Mouse (Mus musculus) embryonic facial prominence, embryonic 14.5 days (tissue): ENCODE results near the gene Cntn2. TPM values are rescaled to one million over a fixed set of nuclear protein-coding genes. Genes with fewer than 3 reads are reported as not detected.
A peak's percentile ranks its signal among the peaks of the same experiment; 100 is the strongest.

Experiments used
- ATAC-seq: fragments of 200-750 bp; cut with Nextera tagmentation; 2 replicates; pipeline ENCODE4 v1.8.0; 2017; ENCODE audit warnings: low read depth, moderate number of reproducible peaks, moderate TSS enrichment
- DNase-seq: peaks from one replicate; pipeline ENCODE4 v3.0.0-alpha.2; 2015; ENCODE audit warnings: low spot score
- H3K27ac ChIP-seq: fragments of 300-500 bp; sonication (generic); replicated peaks from 2 replicates; pipeline ENCODE4 v1.5.1; 2014; ENCODE audit warnings: low read depth, mild to moderate bottlenecking, low read length, moderate library complexity
- H3K27me3 ChIP-seq: fragments of 300-500 bp; sonication (generic); replicated peaks from 2 replicates; pipeline ENCODE4 v1.6.1; 2014; ENCODE audit warnings: low read length; ENCODE audit not compliant: control insufficient read depth, insufficient read depth
- H3K36me3 ChIP-seq: fragments of 300-500 bp; sonication (generic); 2 replicates; pipeline ENCODE4 v1.6.1; 2014; ENCODE audit warnings: low read length, mixed read lengths; ENCODE audit not compliant: control insufficient read depth, insufficient read depth
- H3K4me1 ChIP-seq: fragments of 300-500 bp; sonication (generic); 2 replicates; pipeline ENCODE4 v1.6.1; 2014; ENCODE audit warnings: antibody characterized with exemption, low read length; ENCODE audit not compliant: control insufficient read depth, insufficient read depth
- H3K4me2 ChIP-seq: fragments of 300-500 bp; sonication (generic); 2 replicates; pipeline ENCODE4 v1.6.1; 2014; ENCODE audit warnings: low read depth, mild to moderate bottlenecking, low read length, moderate library complexity, mixed read lengths
- H3K4me3 ChIP-seq: fragments of 300-500 bp; sonication (generic); 2 replicates; pipeline ENCODE4 v1.5.1; 2014; ENCODE audit warnings: low read depth, mild to moderate bottlenecking, low read length
- H3K9ac ChIP-seq: fragments of 300-500 bp; sonication (generic); 2 replicates; pipeline ENCODE4 v1.6.1; 2014; ENCODE audit warnings: low read depth, mild to moderate bottlenecking, low read length, moderate library complexity, mixed read lengths
- H3K9me3 ChIP-seq: fragments of 300-500 bp; sonication (generic); 2 replicates; pipeline ENCODE4 v1.6.1; 2016; ENCODE audit warnings: low read length; ENCODE audit not compliant: control insufficient read depth
- WGBS: fragments of 180-500 bp; shearing (Covaris S2); extraction: QIAGEN DNeasy Blood & Tissue Kit; methylation state at CpG from one replicate; pipeline ENCODE4 v1.1.7; 2014; 5-methylcytosine and 5-hydroxymethylcytosine counted together
- polyA plus RNA-seq: library from polyadenylated mRNA; unstranded; fragments of >200 nt; fragmentation: Nextera tagmentation; extraction: Ambion mirVana; gene quantifications from 2 replicates; pipeline ENCODE4 v1.2.1, GENCODE M21; 2014

Gene Cntn2
- polyA plus RNA-seq, 1 experiment from 2014 or later, result 3.6 TPM

GRCm38 (mm10) chr1:132540701-132541100 is 2.4 kb downstream of the Cntn2 start:
- ATAC-seq (no peak), DNase-seq (no peak)
- WGBS, result 53% methylated on average over 7 of the region's 7 CpGs
- Histone ChIP-seq H3K36me3 (no peaks in the 10 kb centered on the region), H3K4me2 (no peak overlapping the region), H3K27ac (no peak overlapping the region), H3K4me1 (peaks cover 11% of the 10 kb centered on the region; the same call in 1 of the 2 replicates), H3K9me3 (no peaks in the 10 kb centered on the region), H3K27me3 (peaks cover 54% of the 10 kb centered on the region), H3K4me3 (no peak overlapping the region), H3K9ac (no peak overlapping the region)

GRCm38 (mm10) chr1:132537736-132538135 is 5.3 kb downstream of the Cntn2 start:
- DNase-seq (no peak), ATAC-seq (no peak)
- Histone ChIP-seq H3K9me3 (no peaks in the 10 kb centered on the region), H3K9ac (no peak overlapping the region), H3K4me1 (peaks cover 20% of the 10 kb centered on the region), H3K27ac (no peak overlapping the region), H3K36me3 (no peaks in the 10 kb centered on the region), H3K4me2 (no peak overlapping the region), H3K4me3 (no peak overlapping the region), H3K27me3 (peaks cover 32% of the 10 kb centered on the region)
- WGBS, result 76% methylated on average over 5 of the region's 5 CpGs

GRCm38 (mm10) chr1:132536416-132536815 is 6.6 kb downstream of the Cntn2 start:
- Histone ChIP-seq H3K27me3 (peaks cover 18% of the 10 kb centered on the region), H3K4me3 (no peak overlapping the region), H3K27ac (no peak overlapping the region)

DNA sequence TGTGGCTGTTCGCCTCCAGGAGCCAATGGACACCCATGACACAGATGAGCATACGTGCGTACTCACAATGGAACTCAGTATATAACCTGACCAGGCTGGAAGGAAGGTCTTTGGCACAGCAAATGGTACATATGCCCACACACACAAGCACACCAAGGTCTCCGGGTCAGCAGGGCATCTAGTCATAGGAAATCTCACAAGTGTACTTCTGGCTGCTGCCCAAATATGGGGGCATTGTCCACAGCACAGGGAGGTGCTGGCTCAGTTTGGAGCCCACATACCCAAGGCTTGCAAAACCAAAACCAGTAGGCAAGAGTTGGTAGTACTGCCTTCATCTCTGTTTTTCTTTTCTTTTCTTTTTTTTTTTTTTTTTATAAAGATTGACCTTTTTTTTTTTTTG is 7.5 kb downstream of the Cntn2 start:
- 94% methylated on average over 4 of the region's 4 CpGs for WGBS
- no peak for DNase-seq
- ATAC-seq, result no peak
- H3K9me3 ChIP-seq, result no peaks in the 10 kb centered on the region
- no peak overlapping the region for H3K9ac ChIP-seq
- peaks cover 18% of the 10 kb centered on the region; the same call in 1 of the 2 replicates for H3K4me1 ChIP-seq
- H3K36me3 ChIP-seq, result no peaks in the 10 kb centered on the region
- peaks cover 10% of the 10 kb centered on the region for H3K27me3 ChIP-seq
- H3K27ac ChIP-seq, result no peak overlapping the region
- no peak overlapping the region for H3K4me2 ChIP-seq
- no peak overlapping the region for H3K4me3 ChIP-seq

More at GRCm38 (mm10) chr1:132536416-132536815, 6.6 kb downstream of the Cntn2 start:
- no peaks in the 10 kb centered on the region for H3K9me3 ChIP-seq
- H3K4me1 ChIP-seq, result peaks cover 17% of the 10 kb centered on the region; the same call in 1 of the 2 replicates
- H3K9ac ChIP-seq, result no peak overlapping the region
- ATAC-seq (no peak), DNase-seq (no peak)
- no peaks in the 10 kb centered on the region for H3K36me3 ChIP-seq
- H3K4me2 ChIP-seq, result no peak overlapping the region
- WGBS, result 76% methylated on average over 3 of the region's 3 CpGs

GRCm38 (mm10) chr1:132533840-132534239 is 9.2 kb downstream of the Cntn2 start:
- Histone ChIP-seq H3K4me3 (no peak overlapping the region), H3K4me1 (peaks cover 19% of the 10 kb centered on the region; the same call in 1 of the 2 replicates), H3K9ac (no peak overlapping the region), H3K27me3 (no peaks in the 10 kb centered on the region; the same call in none of the 2 replicates), H3K36me3 (no peaks in the 10 kb centered on the region), H3K4me2 (0 out of 2 replicates have a peak overlapping the region, but pooled peaks have one; percentile 2), H3K9me3 (no peaks in the 10 kb centered on the region), H3K27ac (no peak overlapping the region)
- DNase-seq (peak; percentile 78), ATAC-seq (peak; percentile 58)
- 5% methylated on average over 4 of the region's 8 CpGs for WGBS

- no peak overlapping the region for H3K4me2 ChIP-seq
- WGBS, result 62% methylated on average over 9 of the region's 9 CpGs
- ATAC-seq (no peak), DNase-seq (no peak)
- H3K4me3 ChIP-seq, result no peak overlapping the region
- no peaks in the 10 kb centered on the region for H3K36me3 ChIP-seq
- no peak overlapping the region for H3K9ac ChIP-seq
- peaks cover 19% of the 10 kb centered on the region; the same call in 1 of the 2 replicates for H3K4me1 ChIP-seq
- no peak overlapping the region for H3K27ac ChIP-seq
- no peaks in the 10 kb centered on the region; the same call in none of the 2 replicates for H3K27me3 ChIP-seq
- H3K9me3 ChIP-seq, result no peaks in the 10 kb centered on the region
Observed at GRCm38 (mm10) chr1:132532521-132532920, 10.5 kb downstream of the Cntn2 start.

DNA sequence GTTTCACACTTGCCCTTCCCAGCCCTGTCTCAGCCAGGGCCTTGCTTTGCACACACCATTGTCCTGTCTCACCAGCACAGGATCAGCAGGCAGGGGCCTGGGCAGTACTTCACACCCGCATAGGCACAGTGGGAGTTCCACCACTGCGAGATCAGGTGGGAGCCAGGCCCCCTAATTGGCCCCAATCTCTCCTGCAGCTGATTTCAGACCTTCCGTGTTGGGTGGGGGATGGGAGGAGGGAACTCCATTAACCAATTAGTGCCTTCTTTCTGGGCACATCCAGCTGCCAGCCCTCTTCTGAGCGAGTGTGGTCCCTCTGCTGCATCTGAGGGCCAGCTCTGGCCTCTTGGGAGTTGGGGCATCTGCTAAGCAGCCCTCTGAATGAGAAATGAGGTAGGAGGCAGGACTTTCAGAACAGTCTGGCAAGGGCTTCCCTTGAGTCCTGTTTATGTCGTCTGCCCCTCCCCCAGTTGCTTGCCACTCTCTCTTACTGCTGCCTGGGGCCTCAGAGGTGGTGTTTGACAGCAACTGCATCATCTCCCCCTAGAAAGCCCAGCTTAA is 12.3 kb downstream of the Cntn2 start:
- Histone ChIP-seq H3K36me3 (no peaks in the 10 kb centered on the region), H3K4me1 (peaks cover 19% of the 10 kb centered on the region; the same call in 1 of the 2 replicates), H3K9me3 (no peaks in the 10 kb centered on the region), H3K9ac (no peak overlapping the region), H3K4me3 (no peak overlapping the region), H3K27me3 (no peaks in the 10 kb centered on the region; the same call in none of the 2 replicates), H3K4me2 (no peak overlapping the region), H3K27ac (no peak overlapping the region)
- WGBS, result 2% methylated on average over 5 of the region's 5 CpGs
- ATAC-seq (peak; percentile 77), DNase-seq (peak; percentile 78)

GRCm38 (mm10) chr1:132528647-132529334 is 14.3 kb downstream of the Cntn2 start:
- Histone ChIP-seq H3K9me3 (no peaks in the 10 kb centered on the region), H3K9ac (no peak overlapping the region), H3K27ac (no peak overlapping the region), H3K4me2 (no peak overlapping the region), H3K27me3 (peaks cover 3% of the 10 kb centered on the region; the same call in 1 of the 2 replicates), H3K4me3 (no peak overlapping the region), H3K4me1 (peaks cover 15% of the 10 kb centered on the region; the same call in 1 of the 2 replicates), H3K36me3 (no peaks in the 10 kb centered on the region)
- no peak for DNase-seq
- WGBS, result 84% methylated on average over 19 of the region's 19 CpGs
- no peak for ATAC-seq
